Mouse (Mus musculus): ENCODE measurements around the gene S1pr5.
"Not testable (repeated sequence)": the region's sequence is repeated elsewhere in the genome, so short reads cannot be mapped to it uniquely, and the experiment has no call there.

Gene S1pr5

DNA sequence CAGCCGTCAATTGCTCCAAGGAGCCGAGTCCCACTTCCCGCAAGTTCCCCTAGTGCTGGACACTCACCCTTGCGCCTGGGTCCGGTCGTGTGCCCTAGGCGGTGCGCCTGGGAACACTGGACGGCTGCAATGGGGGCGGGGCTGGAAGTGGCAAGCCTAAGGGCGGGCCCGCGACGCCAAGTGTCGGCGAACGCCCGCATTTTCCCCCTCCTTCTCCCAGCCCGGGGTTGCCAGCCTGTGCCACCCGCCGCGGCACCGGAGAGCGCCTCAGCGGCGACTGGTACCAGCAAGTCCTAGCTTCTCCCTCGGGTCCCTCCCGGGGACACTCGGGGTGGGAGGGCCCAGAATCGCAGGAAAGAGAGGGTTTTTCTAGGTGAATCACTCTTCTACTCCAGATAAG is at the start of gene S1pr5:
Gene S1pr5 (minus strand): TSS at position 118 of the 400 bp plus-strand sequence.
- DNase-seq: no peak

DNA sequence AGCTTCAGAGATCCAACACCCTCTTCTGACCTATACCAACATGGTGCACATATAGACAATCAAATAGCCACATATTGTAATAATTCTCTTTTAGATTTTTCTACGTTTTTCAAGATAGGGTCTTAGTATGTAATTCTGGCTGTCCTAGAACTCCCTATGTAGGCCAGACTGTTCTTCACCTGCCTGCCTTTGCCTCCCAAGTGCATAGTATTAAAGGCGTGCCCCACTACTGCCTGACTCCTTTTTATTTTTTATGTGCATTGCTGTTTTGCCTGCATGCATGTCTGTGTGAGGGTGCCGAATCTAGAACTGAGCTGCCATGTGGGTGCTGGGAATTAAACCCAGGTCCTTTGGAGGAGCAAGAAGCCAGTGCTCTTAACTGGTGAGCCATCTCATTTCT is 44.0 kb upstream of the S1pr5 start:
- DNase-seq: no peak

DNA sequence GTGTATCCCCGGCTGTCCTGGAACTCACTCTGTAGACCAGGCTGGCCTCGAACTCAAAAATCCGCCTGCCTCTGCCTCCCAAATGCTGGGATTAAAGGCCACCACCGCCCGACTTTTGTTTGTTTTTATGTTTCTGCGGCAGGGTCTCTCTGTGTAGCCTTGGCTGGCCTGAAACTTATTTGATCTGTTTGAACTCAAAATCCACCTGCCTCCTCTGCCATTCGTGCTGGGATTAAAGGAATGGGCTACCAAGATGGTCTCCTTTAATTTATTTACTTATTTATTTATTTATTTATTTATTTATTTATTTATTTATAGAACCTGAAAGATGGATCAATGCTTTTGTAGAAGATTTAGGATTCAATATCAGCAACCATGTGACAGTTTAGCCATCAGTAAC is 43.6 kb upstream of the S1pr5 start:
- not testable (repeated sequence) for DNase-seq

DNA sequence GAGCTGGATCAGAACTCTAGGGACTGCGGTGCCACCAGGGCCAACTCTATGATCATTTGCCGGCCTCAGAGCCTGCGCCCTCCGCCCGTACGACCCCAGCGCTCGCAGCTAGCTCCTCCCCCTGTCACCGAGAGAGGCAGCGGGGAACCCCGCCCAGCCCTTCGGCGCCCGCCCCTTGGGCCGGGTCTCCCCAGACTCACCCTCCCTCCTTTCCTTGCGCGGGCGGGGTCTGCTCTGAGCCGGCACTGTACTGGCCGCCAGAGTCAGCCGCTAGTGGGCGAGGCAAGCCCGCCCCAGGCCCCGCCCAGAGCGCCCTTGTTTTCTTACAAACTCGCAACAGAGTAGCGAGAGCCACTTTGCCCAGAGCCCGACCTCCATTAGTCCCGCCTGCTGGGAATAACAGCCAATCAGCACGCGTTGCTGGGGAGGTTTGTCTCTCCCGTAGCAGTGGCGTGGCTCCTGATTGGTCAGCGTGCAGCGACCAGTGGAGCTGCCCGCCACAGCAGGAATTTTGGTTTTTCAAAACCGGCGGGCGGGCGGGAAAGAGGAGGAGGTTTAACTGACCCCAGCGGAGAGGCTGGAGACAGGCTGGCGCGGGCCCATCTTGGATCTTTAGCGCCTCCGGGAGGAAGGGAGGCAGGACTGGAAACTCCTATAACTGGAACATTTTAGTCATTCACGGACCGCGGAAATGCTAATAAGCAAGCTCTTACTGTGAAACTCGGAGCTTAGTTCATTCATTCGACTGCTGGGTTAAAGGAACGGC is 43.0 kb upstream of the S1pr5 start, which contains the start of gene Cdkn2d:
Gene Cdkn2d (minus strand): TSS at position 386 of the 766 bp plus-strand sequence.
- peak; percentile 100 for DNase-seq

DNA sequence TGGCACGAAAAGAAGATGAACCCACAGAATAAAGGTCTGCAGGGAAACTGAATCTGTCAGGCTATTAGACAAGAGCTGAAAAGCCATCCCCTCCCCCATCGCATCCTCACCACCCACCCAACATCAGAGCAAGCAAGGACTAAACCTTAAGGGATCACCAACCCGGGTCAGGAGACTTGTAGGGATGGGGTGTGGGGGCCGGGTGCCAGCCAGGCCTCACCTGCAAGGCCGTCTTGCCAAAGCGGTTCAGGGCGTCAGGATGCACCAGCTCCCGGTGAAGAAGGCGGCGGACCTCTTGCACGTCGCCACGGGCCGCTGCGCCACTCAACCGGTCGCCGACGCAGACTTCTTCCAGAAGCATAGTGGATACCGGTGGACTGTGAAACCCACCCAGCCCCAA is 42.3 kb upstream of the S1pr5 start:
- peak; percentile 83 for DNase-seq

DNA sequence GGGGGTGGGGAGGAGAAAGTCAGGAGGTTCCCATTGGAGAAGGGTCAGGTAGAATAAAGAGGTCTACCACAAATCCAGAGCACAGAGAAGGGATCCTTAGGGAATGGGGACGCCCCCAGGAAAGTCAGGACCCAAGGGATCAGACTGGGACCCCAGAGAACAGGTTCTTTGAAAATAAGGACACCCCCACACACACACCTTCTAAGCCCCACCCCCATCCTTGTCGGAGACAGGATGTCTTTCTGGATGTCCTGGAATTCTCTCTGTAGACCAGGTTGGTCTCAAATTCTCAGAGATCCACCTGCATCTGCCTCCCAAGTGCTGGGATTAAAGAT is 41.1 kb upstream of the S1pr5 start:
- DNase-seq: no peak

DNA sequence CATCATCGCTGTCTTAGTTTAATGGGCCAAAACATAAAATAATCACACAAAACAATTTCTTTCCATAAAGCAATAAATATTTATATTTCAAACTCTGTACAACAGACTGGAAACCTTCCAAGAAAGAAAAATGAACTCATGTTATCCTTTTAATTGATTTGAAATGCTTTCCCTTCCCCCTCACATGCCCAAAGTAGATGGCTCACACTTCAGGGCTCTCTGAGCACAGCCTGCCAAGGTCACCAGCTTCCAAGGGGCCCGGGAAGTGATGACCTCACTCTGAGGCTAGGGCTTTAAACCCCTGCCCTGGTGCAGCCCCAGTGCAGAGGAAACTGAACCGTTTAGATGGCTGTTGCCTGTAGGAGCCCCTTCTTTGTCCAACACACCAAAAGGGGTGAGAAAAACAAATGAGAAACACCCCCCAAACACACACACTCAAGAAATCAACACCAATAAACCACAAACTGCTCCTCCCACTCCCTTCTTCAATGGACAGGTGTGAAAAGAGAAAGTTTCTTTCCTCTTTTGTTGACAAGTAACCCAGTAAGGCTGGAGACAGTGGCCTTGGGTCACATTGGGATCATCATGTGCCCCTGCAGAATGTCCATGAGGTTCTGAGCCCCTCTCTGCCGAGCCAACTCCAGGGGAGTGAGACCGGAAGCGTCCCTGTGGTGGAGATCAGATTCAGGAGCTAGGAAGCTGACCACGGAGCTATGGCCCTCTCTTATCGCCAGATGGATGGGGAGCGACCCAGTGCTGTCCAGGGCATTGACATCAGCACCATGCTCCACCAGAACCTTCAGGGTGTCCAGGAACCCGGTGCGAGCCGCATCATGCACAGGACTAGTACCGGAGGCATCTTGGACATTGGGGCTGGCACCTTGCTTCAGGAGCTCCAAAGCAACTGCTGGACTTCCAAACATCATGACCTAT is 40.4 kb upstream of the S1pr5 start:
- peak; percentile 65 for DNase-seq

DNA sequence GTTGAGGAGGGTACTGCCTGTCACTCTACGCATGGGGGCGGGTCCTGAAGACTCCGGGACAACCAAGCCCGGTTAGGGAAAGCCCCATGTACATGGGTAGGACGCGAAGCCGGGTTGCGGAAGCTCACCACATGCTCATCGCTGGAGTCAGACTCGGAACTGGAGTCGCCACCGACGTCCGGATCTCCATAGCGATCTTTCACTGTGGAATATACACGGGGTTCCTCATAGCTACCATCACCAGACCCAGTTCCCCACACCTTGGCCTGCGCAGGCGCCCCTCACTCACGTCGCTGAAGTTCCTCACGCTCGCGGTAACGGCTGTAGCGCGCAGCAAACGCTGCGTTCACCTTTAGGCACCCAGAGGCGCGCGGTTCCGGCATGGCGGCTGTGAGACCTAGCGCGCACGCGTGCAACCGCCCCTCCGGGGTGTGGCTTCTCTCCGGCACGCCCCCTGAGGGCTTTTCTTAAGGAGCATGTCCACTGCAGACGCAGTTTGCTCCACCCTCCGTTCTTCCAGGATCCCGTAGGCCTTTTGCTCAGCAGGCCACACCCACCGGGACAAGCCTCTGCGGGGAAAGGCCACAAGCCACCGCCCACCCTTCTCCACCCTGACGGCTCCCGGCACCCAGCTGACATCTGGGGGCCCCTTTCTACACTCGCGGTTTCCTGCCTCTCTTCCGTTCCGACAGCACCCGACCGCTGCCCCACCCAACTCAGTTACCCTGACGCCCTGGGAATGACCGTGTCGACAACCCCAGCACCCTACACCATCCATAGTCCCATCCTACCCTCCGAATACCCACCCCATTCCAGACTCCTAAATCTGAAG is 39.5 kb upstream of the S1pr5 start, which contains the start of gene Kri1:
Gene Kri1 (minus strand): TSS at position 399 of the 832 bp plus-strand sequence.
- DNase-seq: peak; percentile 98

DNA sequence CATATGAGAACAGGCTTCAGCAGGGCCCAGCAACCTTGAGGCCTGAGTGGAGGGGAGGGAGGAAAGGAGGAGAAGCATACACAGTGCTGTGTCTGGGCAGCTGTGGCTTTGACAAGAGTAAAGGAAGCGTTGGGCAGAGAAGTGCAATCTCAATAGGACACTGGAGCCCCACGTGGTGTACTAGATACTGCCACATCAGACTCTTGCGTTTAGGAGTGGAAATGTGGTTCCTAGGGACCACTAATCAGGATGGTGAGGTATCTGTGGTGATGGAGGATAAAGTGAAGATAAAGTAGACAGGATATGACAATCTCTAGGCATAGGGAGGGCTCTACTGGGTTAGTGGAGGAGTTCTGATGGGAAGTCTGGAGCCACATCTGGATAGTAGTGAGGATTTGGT is 38.5 kb upstream of the S1pr5 start:
- no peak for DNase-seq

DNA sequence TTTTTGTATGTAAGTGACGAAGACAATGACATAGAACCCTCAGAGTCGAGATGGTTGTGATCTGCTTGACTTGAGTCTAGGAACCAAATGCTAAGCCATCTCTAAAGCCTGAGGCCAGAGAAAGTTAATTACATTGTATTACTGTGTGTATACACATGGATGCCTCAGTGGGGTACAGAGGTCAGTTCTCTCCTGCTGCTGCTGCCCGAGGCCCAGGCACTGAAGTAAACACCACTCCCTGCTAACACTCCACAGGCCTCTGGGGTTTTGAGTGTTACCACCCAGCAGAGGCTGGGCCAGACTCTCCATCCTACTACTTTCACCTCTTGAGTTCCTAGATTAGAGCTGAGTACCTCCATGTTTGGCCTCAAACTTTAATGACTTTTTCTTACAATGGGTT is 35.8 kb upstream of the S1pr5 start:
- no peak for DNase-seq

DNA sequence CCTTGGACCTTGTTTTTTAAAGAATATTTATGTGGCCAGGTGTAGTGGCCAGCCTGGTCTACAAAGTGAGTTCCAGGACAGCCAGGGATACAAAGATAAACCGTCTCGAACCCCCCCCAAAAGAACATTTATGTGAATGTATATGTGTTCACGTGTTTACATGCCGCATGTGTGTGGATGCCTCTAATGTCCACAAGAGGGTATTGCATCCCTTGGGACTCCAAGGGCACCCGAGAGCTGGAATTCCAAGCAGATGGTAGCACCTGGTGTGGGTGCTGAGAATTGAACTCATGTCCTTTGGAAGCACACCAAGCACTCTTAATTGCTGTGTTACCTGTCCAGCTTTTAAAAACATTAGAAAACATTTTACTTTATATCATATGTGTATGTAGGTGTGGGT is 35.3 kb upstream of the S1pr5 start:
- DNase-seq: no peak

DNA sequence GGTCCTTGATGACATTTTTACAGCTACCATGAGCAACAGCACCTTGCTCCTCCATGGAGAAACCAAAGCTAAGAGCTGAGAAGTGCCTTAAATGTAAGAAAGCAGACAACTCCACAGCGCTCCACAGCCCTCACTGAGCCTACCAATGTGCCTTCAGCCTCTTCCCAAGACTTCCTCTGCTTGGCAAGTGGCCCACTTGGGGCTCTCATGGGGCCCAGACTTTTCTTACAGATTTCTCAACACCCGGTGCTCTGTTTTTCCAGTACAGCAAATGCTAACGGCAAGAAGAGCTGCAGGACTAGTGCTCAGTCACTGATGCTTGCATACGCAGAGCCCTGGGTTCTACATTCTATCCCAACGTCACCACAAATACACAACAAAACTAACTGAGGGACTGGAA is 29.5 kb upstream of the S1pr5 start:
- DNase-seq: no peak

DNA sequence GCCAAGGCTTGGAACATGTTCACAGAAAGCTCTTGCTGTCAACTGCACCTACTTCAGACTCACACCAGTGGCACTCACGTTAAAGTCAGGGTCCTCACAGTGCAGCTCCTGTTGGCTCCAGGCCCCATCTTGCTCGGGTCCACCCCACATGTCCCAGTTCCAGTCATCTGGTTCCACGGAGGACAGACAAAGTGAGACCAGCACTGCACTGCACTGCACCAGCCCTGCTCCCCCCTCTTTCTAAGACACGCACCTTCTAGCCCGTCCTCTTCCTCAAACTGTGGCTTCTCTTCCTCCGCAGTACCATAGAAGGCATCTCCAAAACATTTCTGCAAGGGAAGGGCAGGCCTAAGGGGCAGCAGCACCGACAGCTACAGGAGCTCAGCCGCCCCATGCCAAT is 28.1 kb upstream of the S1pr5 start:
- DNase-seq: no peak

DNA sequence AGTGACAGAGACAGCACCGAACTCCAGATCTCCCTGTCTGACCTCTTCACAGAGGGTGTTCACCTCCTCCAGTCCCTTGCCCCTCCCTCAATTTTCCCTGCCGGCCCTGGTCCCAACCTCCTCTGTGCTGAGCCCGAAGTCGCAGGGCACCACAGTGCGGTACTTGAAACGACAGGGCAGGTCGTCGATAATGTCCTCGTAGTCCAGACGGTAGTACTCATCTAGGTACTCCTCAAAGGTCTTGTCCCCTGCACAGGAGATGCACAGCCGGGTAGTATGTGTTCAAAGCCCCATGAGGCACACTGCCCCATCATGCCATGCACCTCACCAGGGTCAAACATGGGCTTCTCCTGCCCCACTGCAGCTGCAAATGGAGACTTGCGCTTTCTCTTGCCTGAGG is 27.5 kb upstream of the S1pr5 start:
- DNase-seq: no peak

DNA sequence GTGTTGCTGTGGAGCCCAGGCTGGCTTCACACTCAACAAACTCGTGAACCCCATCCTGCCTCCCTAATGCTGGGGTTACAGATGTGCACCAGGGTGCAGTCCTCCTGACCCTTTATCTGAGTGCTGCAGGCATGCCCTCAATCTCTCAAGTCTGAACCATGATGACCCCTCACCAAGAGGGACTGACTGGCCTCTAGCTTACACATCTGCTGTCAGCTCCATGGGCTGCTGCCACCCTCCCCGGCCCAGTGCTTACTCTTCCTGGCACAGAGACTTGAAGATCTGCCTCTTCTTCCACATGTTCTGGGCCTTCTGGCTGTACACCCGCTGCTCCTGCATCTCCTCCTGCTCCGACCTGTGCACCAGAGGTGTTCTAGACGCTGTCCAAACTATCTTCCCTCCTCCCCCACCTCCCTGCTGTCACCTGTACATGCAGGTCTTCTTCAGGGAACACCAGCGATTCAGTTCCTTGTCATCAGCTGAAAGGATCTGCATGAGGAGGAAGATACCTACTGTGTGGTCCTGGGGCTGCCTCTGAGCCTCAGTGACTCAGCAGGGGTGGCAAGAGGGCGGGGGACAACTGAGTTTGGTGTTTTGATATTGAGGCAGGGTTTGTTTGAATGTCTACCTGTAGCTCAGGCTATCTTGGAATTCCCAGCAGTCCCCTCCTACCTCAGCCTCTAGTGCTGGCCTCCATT is 26.9 kb upstream of the S1pr5 start:
- no peak for DNase-seq

DNA sequence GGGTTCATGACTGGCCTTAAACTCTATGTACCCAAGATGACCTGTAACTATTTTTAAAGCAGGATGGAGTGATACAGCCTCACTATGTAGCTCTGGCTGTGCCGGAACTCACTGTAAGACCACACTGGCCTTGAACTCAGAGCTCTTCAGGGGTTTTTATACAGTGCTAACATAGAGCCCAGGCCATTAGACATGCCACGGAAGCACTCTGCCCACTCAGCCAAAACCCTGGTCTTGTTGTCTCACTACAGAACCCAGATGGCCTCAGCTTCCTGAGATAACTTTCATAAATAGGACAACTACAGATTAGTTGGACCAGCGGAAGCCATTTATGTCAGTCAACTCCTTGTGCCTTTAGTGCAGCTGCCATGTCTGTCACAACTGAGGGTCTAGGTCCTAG is 26.1 kb upstream of the S1pr5 start:
- no peak for DNase-seq

DNA sequence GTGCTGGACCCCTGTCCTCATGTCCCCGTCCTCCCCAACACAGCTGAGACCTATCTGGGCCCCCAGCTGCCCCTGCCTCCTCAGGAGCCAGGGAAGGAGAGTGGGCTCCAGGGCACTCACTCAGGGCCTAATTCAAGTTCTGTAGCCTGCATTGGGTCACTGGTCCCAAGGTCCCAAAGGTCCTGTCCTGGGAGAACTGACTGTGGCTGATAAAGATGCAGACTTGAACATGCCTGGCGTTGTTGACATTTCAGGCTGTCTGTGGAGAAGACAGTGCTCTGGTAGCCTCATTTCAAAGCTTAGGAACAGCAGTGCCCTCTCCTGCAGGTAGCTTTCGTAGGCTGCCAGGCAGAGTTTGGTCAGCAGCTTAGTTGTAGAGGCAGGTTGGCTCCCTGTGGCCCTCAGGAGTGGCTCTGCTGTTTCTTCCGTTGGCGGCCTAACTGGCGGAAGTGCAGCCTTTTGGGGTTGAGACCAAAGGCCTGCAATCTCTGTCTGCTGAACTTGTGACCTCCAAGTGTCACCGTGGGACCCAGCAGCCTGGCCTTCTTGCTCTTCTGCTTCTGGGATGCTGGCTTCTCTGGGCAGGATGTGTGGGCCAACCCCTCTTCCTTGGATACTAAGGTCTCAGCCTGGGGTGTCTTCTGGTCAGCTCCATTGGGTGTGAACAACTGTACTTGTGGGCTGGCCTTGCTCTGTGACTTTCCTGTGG is 25.4 kb upstream of the S1pr5 start:
- no peak for DNase-seq

DNA sequence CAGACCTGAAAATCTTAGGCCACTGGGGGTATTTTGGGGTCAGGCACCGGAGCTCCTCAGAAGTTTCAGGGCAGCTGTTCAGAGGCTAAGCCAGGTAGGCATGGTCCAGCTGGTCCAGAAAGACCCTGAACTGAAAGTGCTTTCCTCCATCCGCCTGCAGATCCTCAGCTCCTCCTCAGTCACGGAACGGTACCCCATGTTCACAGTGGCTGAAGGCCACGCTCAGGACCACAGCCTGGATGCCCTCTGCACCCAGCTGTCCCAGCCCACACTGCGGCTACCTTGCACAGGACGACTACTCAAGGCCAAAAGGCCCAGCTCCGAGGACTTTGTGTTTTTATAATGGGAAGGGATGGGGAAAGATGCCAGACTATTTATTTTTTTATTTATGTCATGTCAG is 24.9 kb upstream of the S1pr5 start:
- DNase-seq: no peak

DNA sequence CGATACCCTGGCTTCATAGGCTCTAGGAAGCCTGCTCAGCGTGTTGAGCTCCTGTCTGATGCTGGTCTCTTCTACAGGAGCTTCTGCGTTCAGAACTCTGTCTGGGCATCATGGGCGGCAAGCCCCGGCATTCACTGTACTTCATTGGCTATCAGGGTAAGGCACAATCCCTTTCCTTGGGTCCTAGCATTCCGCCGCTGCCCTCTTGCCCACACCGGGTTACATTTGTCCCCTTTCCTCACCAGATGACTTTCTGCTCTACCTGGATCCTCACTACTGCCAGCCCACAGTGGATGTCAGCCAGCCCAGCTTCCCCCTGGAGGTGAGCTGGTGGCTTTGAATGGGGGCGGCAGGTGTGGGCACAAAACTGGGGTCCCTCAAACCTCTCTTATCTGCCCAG is 24.1 kb upstream of the S1pr5 start:
- no peak for DNase-seq

DNA sequence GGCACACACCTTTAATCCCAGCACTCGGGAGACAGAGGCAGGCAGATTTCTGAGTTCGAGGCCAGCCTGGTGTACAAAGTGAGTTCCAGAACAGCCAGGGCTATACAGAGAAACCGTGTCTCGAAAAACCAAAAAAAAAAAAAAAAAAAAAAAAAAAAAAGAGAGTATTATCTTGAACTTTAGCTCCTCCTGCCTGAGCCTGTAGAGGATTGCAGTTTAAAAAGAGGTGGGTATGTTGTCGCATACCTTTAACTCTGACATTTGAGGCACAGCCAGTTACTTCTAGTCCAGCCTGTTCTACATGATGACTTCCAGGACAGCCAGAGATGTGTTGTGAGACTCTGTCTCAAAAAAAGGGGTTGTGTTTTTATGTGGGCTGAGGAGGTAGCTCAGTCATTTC is 21.3 kb upstream of the S1pr5 start:
- DNase-seq: not testable (repeated sequence)

DNA sequence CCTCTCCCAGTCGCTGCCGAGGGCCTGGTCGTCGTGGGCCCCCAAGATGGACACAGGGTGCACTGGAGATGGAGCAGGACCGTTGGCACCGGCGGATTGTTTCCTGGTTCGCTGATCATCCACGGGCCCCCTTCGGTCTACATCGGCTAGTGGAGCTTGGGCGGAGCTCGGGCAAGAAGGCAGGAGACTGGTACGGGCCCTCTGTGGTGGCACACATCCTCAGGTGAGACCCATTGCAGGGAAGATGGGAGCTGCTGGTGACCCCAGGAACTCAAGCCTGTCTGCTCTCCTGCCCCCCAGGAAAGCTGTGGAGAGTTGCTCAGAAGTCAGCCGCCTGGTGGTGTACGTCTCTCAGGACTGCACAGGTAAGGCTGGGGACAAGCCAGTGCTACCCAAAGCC is 20.1 kb upstream of the S1pr5 start:
- DNase-seq: no peak

DNA sequence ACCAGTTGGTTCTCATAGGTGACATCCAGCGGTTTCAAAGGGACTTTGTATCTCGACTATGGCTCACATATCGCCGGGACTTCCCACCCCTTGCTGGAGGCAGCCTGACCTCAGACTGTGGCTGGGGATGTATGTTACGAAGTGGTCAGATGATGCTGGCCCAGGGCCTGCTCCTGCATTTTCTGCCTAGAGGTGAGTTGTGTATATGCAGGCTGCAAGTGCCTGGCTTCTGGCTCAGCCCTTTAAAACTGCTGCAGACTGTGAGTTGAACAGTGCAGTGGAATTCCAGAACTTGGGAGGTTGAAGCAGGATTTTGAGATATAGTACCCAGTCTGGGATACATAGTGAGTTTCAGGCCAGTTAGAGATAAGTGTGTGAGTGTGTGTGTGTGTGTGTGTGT is 18.6 kb upstream of the S1pr5 start:
- no peak for DNase-seq
